Mouse (Mus musculus) liver, embryonic 14.5 days (tissue): Measurements from ENCODE around the gene Robo1. TPM values are rescaled to one million over a fixed set of nuclear protein-coding genes. Genes with fewer than 3 reads are reported as not detected.

ENCODE experiments used
- ATAC-seq: fragments of 200-750 bp; cut with Nextera tagmentation; 2 replicates; pipeline ENCODE4 v1.8.0; 2017; ENCODE audit warnings: moderate number of reproducible peaks, mild to moderate bottlenecking, moderate library complexity; ENCODE audit not compliant: insufficient read depth
- DNase-seq, 3 experiments: peaks; one replicate each; pipeline ENCODE4 v3.0.0-alpha.2; 2012 to 2013; ENCODE audit warnings: low read depth in 3 of 3, low spot score in 3 of 3
- H3K27ac ChIP-seq: fragments of 300-500 bp; sonication (generic); 2 replicates; pipeline ENCODE4 v1.5.1; 2014; ENCODE audit warnings: moderate library complexity, mild to moderate bottlenecking, control low read depth, inconsistent platforms
- H3K27me3 ChIP-seq: fragments of 300-500 bp; sonication (generic); 2 replicates; pipeline ENCODE4 v1.6.1; 2014; ENCODE audit warnings: mild to moderate bottlenecking, low read length, moderate library complexity; ENCODE audit not compliant: control insufficient read depth, insufficient read depth
- H3K36me3 ChIP-seq: fragments of 300-500 bp; sonication (generic); replicated peaks from 2 replicates; pipeline ENCODE4 v1.6.1; 2014; ENCODE audit warnings: low read depth; ENCODE audit not compliant: control insufficient read depth, insufficient read depth
- H3K4me1 ChIP-seq, 2 experiments: fragments of 200-500 bp in 1 of 2; fragments of 300-500 bp in 1 of 2; sonication (generic) in 1 of 2; replicated peaks; 2 replicates each; pipeline ENCODE4 v1.6.1; 2012 to 2014; ENCODE audit warnings: antibody characterized with exemption in 1 of 2, inconsistent platforms in 1 of 2, low read length in 1 of 2; ENCODE audit not compliant: control insufficient read depth in 2 of 2, insufficient read depth in 2 of 2
- H3K4me2 ChIP-seq: fragments of 300-500 bp; sonication (generic); 2 replicates; pipeline ENCODE4 v1.6.1; 2014; ENCODE audit warnings: low read depth, mild to moderate bottlenecking, control low read depth, moderate library complexity
- H3K4me3 ChIP-seq, 2 experiments: fragments of 200-500 bp in 1 of 2; fragments of 300-500 bp in 1 of 2; sonication (generic) in 1 of 2; 2 replicates each; pipeline ENCODE4 v1.5.1; 2012 to 2014; ENCODE audit warnings: low read depth in 2 of 2, low read length in 2 of 2, mild to moderate bottlenecking in 2 of 2, control low read depth in 1 of 2, inconsistent platforms in 1 of 2, moderate library complexity in 1 of 2; ENCODE audit not compliant: insufficient read depth in 1 of 2
- H3K9ac ChIP-seq: fragments of 300-500 bp; sonication (generic); replicated peaks from 2 replicates; pipeline ENCODE4 v1.6.1; 2014; ENCODE audit warnings: mild to moderate bottlenecking, control low read depth, moderate library complexity
- H3K9me3 ChIP-seq: fragments of 300-500 bp; sonication (generic); 2 replicates; pipeline ENCODE4 v1.6.1; 2016; ENCODE audit warnings: low read length, mixed read lengths; ENCODE audit not compliant: control insufficient read depth
- CTCF ChIP-seq: IDR thresholded peaks from 2 replicates; pipeline ENCODE4 v1.5.1; 2016; ENCODE audit warnings: antibody characterized with exemption, low read depth, control low read depth
- EP300 ChIP-seq: IDR thresholded peaks from 2 replicates; pipeline ENCODE4 v1.6.1; 2016; ENCODE audit warnings: antibody characterized with exemption, low read depth
- WGBS: fragments of 180-500 bp; shearing (Covaris S2); extraction: QIAGEN DNeasy Blood & Tissue Kit; methylation state at CpG from one replicate; pipeline ENCODE4 v1.1.7; 2014; ENCODE audit not compliant: insufficient replicate concordance; 5-methylcytosine and 5-hydroxymethylcytosine counted together
- polyA plus RNA-seq, 2 experiments: library from polyadenylated mRNA; depleted of rRNA in 1 of 2; stranded (reverse) in 1 of 2; unstranded in 1 of 2; fragments of >200 nt; fragmentation: Nextera tagmentation in 1 of 2; extraction: Ambion mirVana in 1 of 2; gene quantifications; 2 replicates each; pipeline versions ENCODE4 v1.2.1 to v1.2.3; 2012 to 2014

The Robo1 gene
- polyA plus RNA-seq, 2 experiments: 3.1 to 3.4 TPM

GRCm38 (mm10) chr16:72563196-72563963, 255.3 kb downstream of the Robo1 start:
- ATAC-seq: no peak
- TF ChIP-seq EP300: no peak
- no peak for TF ChIP-seq CTCF
- Histone ChIP-seq H3K4me1 (no peaks in the 10 kb centered on the region), H3K27ac (no peak overlapping the region), H3K4me2 (no peak overlapping the region), H3K36me3 (no peaks in the 10 kb centered on the region), H3K4me3 (no peak overlapping the region), H3K27me3 (no peaks in the 10 kb centered on the region), H3K9me3 (no peaks in the 10 kb centered on the region), H3K9ac (no peak overlapping the region)
- WGBS: 18% methylated on average over 15 of the region's 15 CpGs
- no peak for DNase-seq

DNA sequence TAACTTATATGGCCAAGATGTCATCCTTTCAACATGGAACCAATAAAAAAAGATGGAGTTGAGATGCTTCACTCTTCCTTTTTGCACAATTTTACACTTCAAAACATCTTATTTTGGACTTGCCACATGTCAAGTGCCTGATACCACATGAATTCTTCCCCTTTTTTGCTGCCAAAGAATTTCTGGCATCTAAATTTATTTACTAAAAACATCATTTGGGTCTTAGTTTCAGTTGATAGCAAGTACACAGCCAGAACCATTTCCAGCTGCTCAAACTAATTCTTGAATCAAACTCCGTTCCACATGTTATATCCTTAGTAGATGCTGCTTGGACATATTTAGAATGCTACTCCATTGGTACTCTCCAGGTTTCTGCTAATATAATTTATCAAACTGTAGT, 267.1 kb downstream of the Robo1 start:
- no peaks in the 10 kb centered on the region for H3K9me3 ChIP-seq
- DNase-seq: no peak
- no peak overlapping the region for H3K27ac ChIP-seq
- no peak for TF ChIP-seq EP300
- no peak for TF ChIP-seq CTCF
- no peak overlapping the region for H3K9ac ChIP-seq
- no peaks in the 10 kb centered on the region for H3K4me1 ChIP-seq
- H3K27me3 ChIP-seq: no peaks in the 10 kb centered on the region
- ATAC-seq: no peak
- no peak overlapping the region for H3K4me3 ChIP-seq
- 74% methylated on average over 1 of the region's 1 CpGs for WGBS
- no peak overlapping the region for H3K4me2 ChIP-seq
- no peaks in the 10 kb centered on the region for H3K36me3 ChIP-seq

DNA sequence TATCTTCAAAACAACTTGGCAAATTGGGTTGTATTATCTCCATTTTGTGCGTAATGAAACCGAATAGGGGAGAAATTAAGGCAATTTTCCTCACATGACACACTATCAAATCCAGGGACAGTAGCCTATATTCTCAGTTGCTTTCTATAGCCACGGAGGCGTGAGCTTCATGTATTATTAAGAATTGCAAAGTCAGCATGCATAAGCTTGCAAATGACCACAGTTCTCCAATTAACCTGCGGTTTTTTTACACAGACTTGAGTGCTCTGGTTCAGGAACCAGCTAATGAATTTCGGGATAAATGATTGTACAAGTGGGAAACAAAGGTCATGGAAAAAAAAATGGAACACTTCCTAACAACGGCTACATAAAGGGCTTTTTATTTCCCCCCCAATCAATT, 268.9 kb downstream of the Robo1 start:
- DNase-seq (no peak), ATAC-seq (no peak)
- Histone ChIP-seq H3K27me3 (no peaks in the 10 kb centered on the region), H3K9ac (no peak overlapping the region), H3K27ac (no peak overlapping the region), H3K4me1 (no peaks in the 10 kb centered on the region), H3K36me3 (no peaks in the 10 kb centered on the region), H3K4me2 (no peak overlapping the region), H3K4me3 (no peak overlapping the region), H3K9me3 (no peaks in the 10 kb centered on the region)
- 57% methylated on average over 7 of the region's 7 CpGs for WGBS
- TF ChIP-seq CTCF (no peak), EP300 (no peak)

- H3K4me1 ChIP-seq: no peaks in the 10 kb centered on the region
- ATAC-seq (no peak), DNase-seq (no peak)
- TF ChIP-seq CTCF (no peak), EP300 (no peak)
- H3K27ac ChIP-seq: no peak overlapping the region
- no peaks in the 10 kb centered on the region for H3K27me3 ChIP-seq
- 67% methylated on average over 11 of the region's 11 CpGs for WGBS
- no peak overlapping the region for H3K4me2 ChIP-seq
- no peak overlapping the region for H3K4me3 ChIP-seq
- H3K36me3 ChIP-seq: no peaks in the 10 kb centered on the region
- H3K9me3 ChIP-seq: no peaks in the 10 kb centered on the region
- no peak overlapping the region for H3K9ac ChIP-seq
These were observed 276.5 kb downstream of the Robo1 start for GRCm38 (mm10) chr16:72584454-72585159.

DNA sequence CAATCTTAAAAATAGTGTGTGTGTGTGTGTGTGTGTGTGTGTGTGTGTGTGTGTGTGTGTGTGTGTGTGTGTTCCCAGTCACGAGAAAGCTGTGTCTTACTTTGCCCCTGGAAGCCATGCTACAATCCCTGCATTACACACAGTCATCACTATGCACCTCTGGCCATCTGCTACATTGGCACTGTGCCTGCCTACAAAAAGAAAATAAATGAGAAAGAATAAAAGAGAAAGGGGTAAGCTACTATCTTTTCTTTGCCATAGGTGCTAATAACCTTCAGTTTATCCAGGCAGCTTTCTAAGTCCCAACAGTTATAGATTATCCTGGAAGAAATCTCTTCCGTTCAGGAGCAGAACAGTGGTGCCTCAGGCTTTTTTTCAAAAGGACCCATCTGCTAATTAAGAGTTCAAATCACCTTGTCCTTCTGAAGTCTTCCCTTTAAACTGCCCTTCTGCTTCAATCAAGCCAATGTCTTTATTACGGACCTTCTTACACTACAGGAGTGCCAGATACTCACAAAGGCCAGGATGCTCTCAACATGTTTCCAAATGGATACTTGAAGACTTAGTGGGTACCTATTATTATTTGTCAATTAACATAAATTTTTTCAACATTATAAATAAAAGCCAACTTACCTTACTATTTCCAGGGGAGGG, 277.2 kb downstream of the Robo1 start:
- Histone ChIP-seq H3K4me3 (no peak overlapping the region), H3K36me3 (no peaks in the 10 kb centered on the region), H3K9me3 (no peaks in the 10 kb centered on the region), H3K27me3 (no peaks in the 10 kb centered on the region), H3K4me2 (no peak overlapping the region), H3K9ac (no peak overlapping the region), H3K4me1 (no peaks in the 10 kb centered on the region), H3K27ac (no peak overlapping the region)
- 62% methylated on average over 3 of the region's 3 CpGs for WGBS
- DNase-seq (no peak), ATAC-seq (no peak)
- TF ChIP-seq EP300 (no peak), CTCF (no peak)
